Mouse (Mus musculus) small intestine, adult 2 months (tissue): Measurements from ENCODE around the gene Clec12b. TPM values are rescaled to one million over a fixed set of nuclear protein-coding genes. Genes with fewer than 3 reads are reported as not detected.

Source experiments
- H3K27ac ChIP-seq: fragments of 200-500 bp; 2 replicates; pipeline ENCODE4 v1.5.1; 2012; ENCODE audit warnings: low read depth, low read length, control low read depth, inconsistent platforms; ENCODE audit not compliant: insufficient read depth
- H3K27me3 ChIP-seq: fragments of 200-500 bp; 2 replicates; pipeline ENCODE4 v1.6.1; 2012; ENCODE audit warnings: mild to moderate bottlenecking, moderate library complexity, low read length, inconsistent platforms; ENCODE audit not compliant: control insufficient read depth, insufficient read depth
- H3K36me3 ChIP-seq: fragments of 200-500 bp; 2 replicates; pipeline ENCODE4 v1.6.1; 2012; ENCODE audit warnings: mild to moderate bottlenecking, low read length, control low read depth, inconsistent platforms; ENCODE audit not compliant: control insufficient read depth, insufficient read depth
- H3K4me1 ChIP-seq: fragments of 200-500 bp; 2 replicates; pipeline ENCODE4 v1.6.1; 2012; ENCODE audit warnings: low read length, inconsistent platforms, mixed read lengths; ENCODE audit not compliant: control insufficient read depth, insufficient read depth, insufficient read length
- H3K4me3 ChIP-seq: fragments of 200-500 bp; 2 replicates; pipeline ENCODE4 v1.5.1; 2012; ENCODE audit warnings: low read depth, mild to moderate bottlenecking, control low read depth, inconsistent platforms, low read length, moderate library complexity
- CTCF ChIP-seq: fragments of 200-500 bp; IDR thresholded peaks from 2 replicates; pipeline ENCODE4 v1.5.1; 2012; ENCODE audit warnings: low read depth, mild to moderate bottlenecking, control low read depth, inconsistent platforms, low read length, moderate library complexity, mixed read lengths; ENCODE audit not compliant: insufficient replicate concordance, insufficient read length; ENCODE audit errors: extremely low read depth
- POLR2A ChIP-seq: fragments of 200-500 bp; IDR thresholded peaks from 2 replicates; pipeline ENCODE4 v1.6.1; 2012; ENCODE audit warnings: low read depth, mild to moderate bottlenecking, control low read depth, inconsistent platforms, low read length, moderate library complexity
- WGBS: fragments of 180-500 bp; shearing (Covaris S2); methylation state at CpG from one replicate; pipeline ENCODE4 v1.1.7; 2018; 5-methylcytosine and 5-hydroxymethylcytosine counted together
- polyA plus RNA-seq: library from polyadenylated mRNA; depleted of rRNA; stranded (reverse); fragments of >200 nt; gene quantifications from 2 replicates; pipeline ENCODE4 v1.2.3, GENCODE M21; 2012

Gene Clec12b
- polyA plus RNA-seq, 1 experiment, result not detected

DNA sequence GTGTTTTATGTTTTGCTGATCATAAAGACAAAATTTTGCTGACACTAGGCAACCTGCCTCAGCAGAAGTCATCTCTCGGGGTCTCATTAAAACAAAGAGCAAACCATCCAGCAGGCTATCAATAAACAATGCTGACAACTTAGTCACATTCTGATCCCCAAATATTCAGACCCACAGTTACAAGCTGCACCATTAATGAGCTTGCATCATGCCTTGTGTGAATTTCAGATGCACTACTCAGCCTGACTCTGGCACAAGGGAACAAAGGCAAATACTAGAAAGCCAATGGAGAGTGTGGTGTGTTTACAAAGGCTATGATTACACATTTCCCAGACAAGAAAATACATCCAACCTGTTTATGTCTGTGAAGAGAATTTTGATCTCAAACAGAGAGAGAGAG is 28.5 kb upstream of the Clec12b start:
- WGBS, result 39% methylated on average over 1 of the region's 1 CpGs
- H3K4me1 ChIP-seq, result no peaks in the 10 kb centered on the region
- H3K36me3 ChIP-seq, result no peaks in the 10 kb centered on the region
- H3K27me3 ChIP-seq, result no peaks in the 10 kb centered on the region
- TF ChIP-seq POLR2A, result no peak
- no peak for TF ChIP-seq CTCF
- H3K4me3 ChIP-seq, result no peak overlapping the region
- H3K27ac ChIP-seq, result no peak overlapping the region

- Histone ChIP-seq H3K4me3 (no peak within 1 kb of the TSS), H3K36me3 (no peaks in the 10 kb centered on the region), H3K4me1 (no peaks in the 10 kb centered on the region), H3K27ac (no peak within 1 kb of the TSS), H3K27me3 (no peaks in the 10 kb centered on the region)
- TF ChIP-seq POLR2A (no peak), CTCF (no peak)
- 84% methylated on average over 2 of the region's 2 CpGs for WGBS
Observed at GRCm38 (mm10) chr6:129408562-129408961, 22.9 kb upstream of the Clec12b start, which contains the start of gene Clec9a. Gene Clec9a, plus strand, starts transcription at chr6:129408862.

- WGBS, result 35% methylated on average over 2 of the region's 2 CpGs
- Histone ChIP-seq H3K4me1 (no peaks in the 10 kb centered on the region), H3K36me3 (no peaks in the 10 kb centered on the region), H3K4me3 (no peak overlapping the region), H3K27ac (no peak overlapping the region), H3K27me3 (no peaks in the 10 kb centered on the region)
- TF ChIP-seq CTCF (no peak), POLR2A (no peak)
Observed at GRCm38 (mm10) chr6:129407324-129407723, 21.6 kb upstream of the Clec12b start.

- TF ChIP-seq POLR2A (no peak), CTCF (no peak)
- Histone ChIP-seq H3K36me3 (no peaks in the 10 kb centered on the region), H3K27me3 (no peaks in the 10 kb centered on the region), H3K4me1 (no peaks in the 10 kb centered on the region), H3K4me3 (no peak overlapping the region), H3K27ac (no peak overlapping the region)
Observed at GRCm38 (mm10) chr6:129405999-129406398, 20.3 kb upstream of the Clec12b start.

- no peaks in the 10 kb centered on the region for H3K27me3 ChIP-seq
- no peaks in the 10 kb centered on the region for H3K36me3 ChIP-seq
- 89% methylated on average over 6 of the region's 6 CpGs for WGBS
- no peak for TF ChIP-seq CTCF
- no peak for TF ChIP-seq POLR2A
- H3K27ac ChIP-seq, result no peak overlapping the region
- no peak overlapping the region for H3K4me3 ChIP-seq
- H3K4me1 ChIP-seq, result no peaks in the 10 kb centered on the region
Observed at GRCm38 (mm10) chr6:129403391-129403790, 17.7 kb upstream of the Clec12b start.

DNA sequence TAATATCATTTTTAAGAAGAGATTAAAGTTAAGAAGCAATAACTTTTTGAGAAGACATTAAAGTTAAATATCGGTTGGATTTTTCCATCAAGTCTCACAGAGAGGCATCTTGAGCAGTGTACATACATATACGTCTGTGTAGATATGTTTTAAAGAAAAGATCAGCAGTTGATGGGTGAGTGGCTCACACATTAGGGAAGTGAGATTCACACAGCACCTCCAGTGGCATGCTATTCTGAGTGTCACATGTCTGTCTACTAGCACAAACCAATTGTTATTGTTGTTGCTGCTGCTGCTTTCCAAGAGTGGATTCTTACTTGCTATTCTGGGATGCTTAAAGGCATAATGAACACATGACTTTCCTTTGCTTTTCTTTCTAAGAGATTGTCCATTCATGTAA is 16.7 kb upstream of the Clec12b start:
- Histone ChIP-seq H3K4me3 (no peak overlapping the region), H3K36me3 (no peaks in the 10 kb centered on the region), H3K4me1 (no peaks in the 10 kb centered on the region), H3K27me3 (no peaks in the 10 kb centered on the region), H3K27ac (no peak overlapping the region)
- WGBS, result 86% methylated on average over 2 of the region's 2 CpGs
- TF ChIP-seq CTCF, result no peak
- no peak for TF ChIP-seq POLR2A

- H3K36me3 ChIP-seq, result no peaks in the 10 kb centered on the region
- TF ChIP-seq CTCF, result no peak
- H3K27me3 ChIP-seq, result no peaks in the 10 kb centered on the region
- no peaks in the 10 kb centered on the region for H3K4me1 ChIP-seq
- no peak overlapping the region for H3K4me3 ChIP-seq
- WGBS, result 42% methylated on average over 6 of the region's 6 CpGs
- H3K27ac ChIP-seq, result no peak overlapping the region
Observed at GRCm38 (mm10) chr6:129399945-129400344, 14.3 kb upstream of the Clec12b start.

- no peaks in the 10 kb centered on the region for H3K36me3 ChIP-seq
- H3K4me3 ChIP-seq, result no peak within 1 kb of the TSS
- H3K4me1 ChIP-seq, result no peaks in the 10 kb centered on the region
- no peak within 1 kb of the TSS for H3K27ac ChIP-seq
- WGBS, result 51% methylated on average over 8 of the region's 8 CpGs
- TF ChIP-seq CTCF, result no peak
- no peak for TF ChIP-seq POLR2A
- H3K27me3 ChIP-seq, result no peaks in the 10 kb centered on the region
Observed at GRCm38 (mm10) chr6:129396997-129397396, 11.3 kb upstream of the Clec12b start, which contains the start of gene Clec1b. Gene Clec1b, plus strand, starts transcription at chr6:129397297.
